Mouse (Mus musculus) forebrain, embryonic 16.5 days (tissue): ENCODE results near the gene Mcm6. TPM values are rescaled to one million over a fixed set of nuclear protein-coding genes. Genes with fewer than 3 reads are reported as not detected.
"Not testable (repeated sequence)": the region's sequence is repeated elsewhere in the genome, so short reads cannot be mapped to it uniquely, and the experiment has no call there.

Experiments
- ATAC-seq: fragments of 200-750 bp; cut with Nextera tagmentation; 2 replicates; pipeline ENCODE4 v1.8.0; 2017; ENCODE audit warnings: mild to moderate bottlenecking, moderate library complexity
- H3K27ac ChIP-seq: fragments of 300-500 bp; sonication (generic); 2 replicates; pipeline ENCODE4 v1.5.1; 2014; ENCODE audit warnings: low read length, control low read depth
- H3K27me3 ChIP-seq: fragments of 300-500 bp; sonication (generic); replicated peaks from 2 replicates; pipeline ENCODE4 v1.6.1; 2014; ENCODE audit warnings: low read length; ENCODE audit not compliant: control insufficient read depth, insufficient read depth
- H3K36me3 ChIP-seq: fragments of 300-500 bp; sonication (generic); 2 replicates; pipeline ENCODE4 v1.6.1; 2014; ENCODE audit not compliant: control insufficient read depth, insufficient read depth
- H3K4me1 ChIP-seq: fragments of 300-500 bp; sonication (generic); replicated peaks from 2 replicates; pipeline ENCODE4 v1.6.1; 2014; ENCODE audit warnings: low read length; ENCODE audit not compliant: control insufficient read depth, insufficient read depth
- H3K4me2 ChIP-seq: fragments of 300-500 bp; sonication (generic); 2 replicates; pipeline ENCODE4 v1.6.1; 2014; ENCODE audit warnings: mild to moderate bottlenecking, low read length, control low read depth
- H3K4me3 ChIP-seq: fragments of 300-500 bp; sonication (generic); replicated peaks from 2 replicates; pipeline ENCODE4 v1.5.1; 2014; ENCODE audit warnings: mild to moderate bottlenecking, low read length, control low read depth
- H3K9ac ChIP-seq: fragments of 300-500 bp; sonication (generic); replicated peaks from 2 replicates; pipeline ENCODE4 v1.6.1; 2014; ENCODE audit warnings: low read depth, low read length, control low read depth
- H3K9me3 ChIP-seq: fragments of 300-500 bp; sonication (generic); 2 replicates; pipeline ENCODE4 v1.6.1; 2016; ENCODE audit warnings: low read length; ENCODE audit not compliant: control insufficient read depth
- WGBS: fragments of 180-500 bp; shearing (Covaris S2); extraction: QIAGEN DNeasy Blood & Tissue Kit; methylation state at CpG from one replicate; pipeline ENCODE4 v1.1.7; 2014; 5-methylcytosine and 5-hydroxymethylcytosine counted together
- polyA plus RNA-seq: library from polyadenylated mRNA; unstranded; fragments of >200 nt; fragmentation: Nextera tagmentation; extraction: Ambion mirVana; gene quantifications from 2 replicates; pipeline ENCODE4 v1.2.1, GENCODE M21; 2015

The Mcm6 gene
- polyA plus RNA-seq, 1 experiment from 2014 or later, result 95.3 TPM

DNA sequence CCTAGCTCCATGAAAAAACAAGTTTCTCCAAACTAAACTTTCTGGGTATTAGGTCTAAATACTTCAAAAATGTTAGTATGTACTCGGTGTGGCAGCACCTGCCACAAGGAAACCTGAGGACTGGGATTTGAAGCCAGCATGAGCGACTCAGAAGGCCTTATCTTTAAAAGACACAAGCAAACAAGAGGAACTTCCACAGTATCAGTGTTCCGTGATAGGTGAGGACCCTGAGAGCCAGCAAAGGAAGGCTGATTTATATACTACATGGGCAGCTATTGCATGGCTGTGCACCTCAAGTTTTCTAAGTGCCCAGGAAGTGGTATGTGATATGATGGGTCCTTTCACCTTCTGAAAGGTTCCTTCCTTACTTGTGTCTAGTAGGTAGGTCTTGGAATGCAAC lies 6.4 kb downstream of the Mcm6 start:
- Histone ChIP-seq H3K36me3 (peaks cover 9% of the 10 kb centered on the region; the same call in 1 of the 2 replicates), H3K9me3 (no peaks in the 10 kb centered on the region), H3K4me1 (peaks cover 3% of the 10 kb centered on the region), H3K9ac (no peak overlapping the region), H3K27ac (no peak overlapping the region), H3K4me2 (no peak overlapping the region), H3K4me3 (no peak overlapping the region), H3K27me3 (no peaks in the 10 kb centered on the region)
- no peak for ATAC-seq
- WGBS, result 92% methylated on average over 3 of the region's 3 CpGs

DNA sequence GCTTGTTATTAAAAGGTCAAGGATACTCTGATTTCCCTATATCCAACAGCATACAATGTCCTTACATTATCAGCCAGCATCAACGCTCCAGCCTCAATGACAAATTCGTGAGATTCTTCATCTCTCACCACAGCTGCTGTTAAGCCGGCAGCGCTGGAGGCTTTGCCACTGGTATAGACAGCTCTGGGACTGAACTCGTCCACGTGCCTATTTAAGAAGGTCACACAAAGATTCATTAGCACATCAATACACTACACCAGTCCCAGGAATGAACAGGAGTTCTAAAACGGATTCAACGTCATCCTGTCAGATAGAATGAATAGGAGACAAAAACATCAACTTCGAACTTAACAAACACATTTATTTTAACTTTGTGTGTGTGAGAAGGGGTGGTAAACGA lies 15.2 kb downstream of the Mcm6 start:
- H3K36me3 ChIP-seq, result peaks cover 3% of the 10 kb centered on the region; the same call in 1 of the 2 replicates
- H3K4me3 ChIP-seq, result no peak overlapping the region
- no peaks in the 10 kb centered on the region for H3K9me3 ChIP-seq
- H3K9ac ChIP-seq, result no peak overlapping the region
- no peak for ATAC-seq
- H3K27me3 ChIP-seq, result no peaks in the 10 kb centered on the region
- no peak overlapping the region for H3K4me2 ChIP-seq
- H3K27ac ChIP-seq, result no peak overlapping the region
- 21% methylated on average over 10 of the region's 10 CpGs for WGBS
- H3K4me1 ChIP-seq, result no peaks in the 10 kb centered on the region

DNA sequence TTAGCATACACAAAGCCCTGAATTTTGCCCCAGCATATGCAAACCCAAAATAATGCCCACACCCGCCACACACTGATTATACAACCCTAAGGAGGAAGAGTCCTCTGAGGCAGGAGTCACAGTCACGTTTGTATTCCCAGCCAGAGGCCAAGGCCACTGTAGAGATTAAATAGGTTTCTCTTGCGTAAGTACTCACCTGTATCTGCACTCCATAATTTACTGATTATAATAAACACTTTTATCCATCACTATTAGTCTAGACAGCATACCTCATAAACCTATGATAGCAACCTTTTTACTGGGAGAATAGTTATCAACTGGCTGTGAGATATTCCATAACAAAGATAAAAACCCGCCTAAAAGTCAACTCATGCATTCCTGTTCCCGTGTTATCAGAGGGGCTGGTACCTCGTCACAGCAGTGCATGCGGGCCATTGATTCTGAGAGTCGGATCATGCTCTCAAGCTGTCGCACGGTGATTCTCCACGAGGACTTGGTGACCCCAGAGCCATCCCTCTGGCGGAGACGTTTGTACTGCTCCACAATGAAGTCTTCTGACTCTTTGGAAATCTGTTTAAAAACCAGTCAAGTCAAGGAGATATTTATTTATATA lies 21.6 kb downstream of the Mcm6 start:
- no peak for ATAC-seq
- Histone ChIP-seq H3K9ac (no peak overlapping the region), H3K27ac (no peak overlapping the region), H3K4me1 (no peaks in the 10 kb centered on the region), H3K9me3 (no peaks in the 10 kb centered on the region), H3K4me3 (no peak overlapping the region), H3K27me3 (no peaks in the 10 kb centered on the region), H3K4me2 (no peak overlapping the region), H3K36me3 (peaks cover 21% of the 10 kb centered on the region)
- 94% methylated on average over 13 of the region's 13 CpGs for WGBS

DNA sequence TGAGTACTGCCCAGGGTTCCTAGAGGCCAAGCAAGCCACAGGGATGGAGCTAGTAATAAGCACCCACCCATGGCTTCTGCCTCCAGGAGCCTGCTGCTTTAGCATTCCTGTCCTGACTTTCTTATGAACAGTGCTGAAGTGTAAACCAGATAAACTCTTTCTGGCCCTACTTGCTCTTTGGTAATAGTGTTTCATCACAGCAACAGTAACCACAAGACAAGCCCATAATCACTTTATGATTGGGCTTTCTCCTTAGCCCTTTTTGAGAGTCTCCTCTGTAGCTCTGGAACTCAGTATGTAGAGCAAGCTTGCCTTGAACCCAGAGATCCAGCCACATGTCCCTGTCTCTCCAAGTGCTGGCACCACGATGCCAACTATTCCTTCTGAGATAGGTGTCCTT lies 29.2 kb downstream of the Mcm6 start:
- H3K4me2 ChIP-seq, result no peak overlapping the region
- no peaks in the 10 kb centered on the region for H3K9me3 ChIP-seq
- H3K27me3 ChIP-seq, result no peaks in the 10 kb centered on the region
- ATAC-seq, result no peak
- no peaks in the 10 kb centered on the region for H3K4me1 ChIP-seq
- no peak overlapping the region for H3K9ac ChIP-seq
- 97% methylated on average over 1 of the region's 1 CpGs for WGBS
- peaks cover 9% of the 10 kb centered on the region for H3K36me3 ChIP-seq
- no peak overlapping the region for H3K4me3 ChIP-seq
- no peak overlapping the region for H3K27ac ChIP-seq

DNA sequence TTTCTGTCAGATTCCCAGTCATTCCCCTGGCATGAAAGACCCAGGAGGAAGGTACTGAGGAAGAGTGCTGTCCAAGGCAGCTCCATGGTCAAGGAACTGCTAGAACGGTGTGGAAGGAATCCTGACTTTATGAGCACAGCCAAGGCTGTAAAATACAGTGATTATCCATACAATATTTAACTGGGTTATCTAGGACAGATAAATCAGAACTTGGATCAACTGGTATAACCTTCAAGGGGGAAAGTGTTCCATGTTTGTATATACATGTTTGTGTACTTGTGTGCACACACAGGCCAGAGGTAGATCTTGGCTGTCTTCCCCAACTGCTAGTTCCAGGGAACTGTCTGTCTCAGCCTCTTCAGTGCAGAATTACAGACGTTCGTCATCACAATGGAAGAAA lies 31.2 kb downstream of the Mcm6 start, which contains the start of gene Lct:
Gene Lct, minus strand, starts transcription at position 101 of the 400 bp plus-strand sequence.
- ATAC-seq, result no peak
- no peak within 1 kb of the TSS for H3K9ac ChIP-seq
- H3K27ac ChIP-seq, result no peak within 1 kb of the TSS
- 77% methylated on average over 3 of the region's 3 CpGs for whole genome bisulfite sequencing
- H3K9me3 ChIP-seq, result no peaks in the 10 kb centered on the region
- H3K4me1 ChIP-seq, result no peaks in the 10 kb centered on the region
- no peaks in the 10 kb centered on the region for H3K27me3 ChIP-seq
- peaks cover 6% of the 10 kb centered on the region; the same call in 1 of the 2 replicates for H3K36me3 ChIP-seq
- H3K4me3 ChIP-seq, result no peak within 1 kb of the TSS
- H3K4me2 ChIP-seq, result no peak within 1 kb of the TSS

DNA sequence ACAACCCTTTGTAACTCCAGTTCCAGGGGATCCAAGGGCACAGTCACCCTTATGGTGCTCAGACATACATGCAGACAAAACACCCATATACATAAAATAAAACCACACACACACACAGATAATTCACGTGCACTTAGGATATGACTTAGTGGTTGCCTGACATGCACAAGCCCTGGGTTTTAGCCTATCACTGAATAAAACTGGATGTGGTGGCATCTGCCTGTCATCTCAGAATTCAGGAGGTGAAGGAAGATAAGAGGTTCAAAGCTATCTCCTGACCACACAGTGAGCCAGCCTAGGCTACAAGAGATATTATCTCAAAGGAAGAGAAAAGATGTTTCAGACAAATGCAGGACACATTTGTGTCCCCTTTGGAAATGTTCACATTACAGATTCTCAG lies 32.3 kb downstream of the Mcm6 start:
- Histone ChIP-seq H3K4me3 (no peak overlapping the region), H3K9ac (no peak overlapping the region), H3K27me3 (no peaks in the 10 kb centered on the region), H3K4me2 (no peak overlapping the region), H3K4me1 (no peaks in the 10 kb centered on the region), H3K36me3 (no peaks in the 10 kb centered on the region), H3K9me3 (no peaks in the 10 kb centered on the region), H3K27ac (no peak overlapping the region)
- 94% methylated on average over 1 of the region's 1 CpGs for WGBS
- no peak for ATAC-seq

DNA sequence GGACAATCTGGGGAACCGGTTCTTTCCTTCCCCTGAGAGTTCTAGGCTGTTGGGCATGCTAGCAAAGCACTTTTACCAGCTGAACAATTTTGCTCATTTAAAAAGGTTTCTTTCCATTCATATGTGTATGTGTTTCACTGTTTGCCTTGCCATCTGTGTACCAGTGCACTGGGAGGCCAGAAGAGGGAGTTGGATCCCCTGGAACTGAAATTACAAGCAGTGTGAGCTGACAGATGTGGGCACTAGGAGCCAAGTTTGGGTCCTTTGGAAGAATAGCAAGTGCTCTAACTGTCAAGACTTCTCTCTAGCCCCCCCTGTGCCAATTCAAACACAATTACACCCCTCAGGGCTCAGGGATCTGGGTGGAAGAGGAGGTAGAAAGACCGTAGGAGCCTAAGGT lies 34.7 kb downstream of the Mcm6 start:
- peak; percentile 72 for ATAC-seq
- Histone ChIP-seq H3K4me1 (no peaks in the 10 kb centered on the region), H3K4me2 (no peak overlapping the region), H3K9me3 (no peaks in the 10 kb centered on the region), H3K9ac (no peak overlapping the region), H3K4me3 (no peak overlapping the region), H3K36me3 (no peaks in the 10 kb centered on the region), H3K27ac (no peak overlapping the region), H3K27me3 (no peaks in the 10 kb centered on the region)
- WGBS, result 72% methylated on average over 2 of the region's 2 CpGs

DNA sequence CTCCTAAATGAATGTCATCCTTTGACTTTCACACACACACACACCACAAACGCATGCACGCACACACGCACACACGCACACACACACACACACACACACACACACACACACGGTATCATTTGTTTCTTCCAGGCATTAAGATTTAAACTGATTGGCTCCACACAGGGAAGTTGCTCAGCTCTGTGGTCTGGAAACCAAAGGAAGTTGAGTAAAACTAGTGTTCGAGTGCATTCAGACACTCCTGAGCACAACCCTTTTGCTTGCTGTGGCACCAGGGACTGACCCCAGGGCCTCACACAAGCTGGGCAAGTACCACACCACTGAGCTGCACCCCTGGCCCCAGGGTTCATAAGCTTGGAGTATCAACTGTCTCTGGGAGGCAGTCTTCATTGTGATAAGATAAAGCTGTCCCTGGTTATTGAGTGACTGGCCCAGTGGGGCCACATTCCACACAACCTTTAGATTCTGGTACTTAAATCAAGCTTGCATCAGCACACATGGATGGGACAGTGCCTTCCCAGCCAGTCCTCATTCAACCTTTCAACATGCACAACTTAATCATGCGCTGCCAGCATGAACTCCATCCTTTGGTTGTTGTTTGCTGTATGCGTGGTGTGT lies 36.3 kb downstream of the Mcm6 start:
- no peak for ATAC-seq
- H3K9ac ChIP-seq, result no peak overlapping the region
- 96% methylated on average over 8 of the region's 8 CpGs for WGBS
- H3K4me3 ChIP-seq, result no peak overlapping the region
- H3K27me3 ChIP-seq, result no peaks in the 10 kb centered on the region
- H3K36me3 ChIP-seq, result no peaks in the 10 kb centered on the region
- H3K4me1 ChIP-seq, result no peaks in the 10 kb centered on the region
- no peak overlapping the region for H3K4me2 ChIP-seq
- H3K9me3 ChIP-seq, result no peaks in the 10 kb centered on the region
- H3K27ac ChIP-seq, result no peak overlapping the region

DNA sequence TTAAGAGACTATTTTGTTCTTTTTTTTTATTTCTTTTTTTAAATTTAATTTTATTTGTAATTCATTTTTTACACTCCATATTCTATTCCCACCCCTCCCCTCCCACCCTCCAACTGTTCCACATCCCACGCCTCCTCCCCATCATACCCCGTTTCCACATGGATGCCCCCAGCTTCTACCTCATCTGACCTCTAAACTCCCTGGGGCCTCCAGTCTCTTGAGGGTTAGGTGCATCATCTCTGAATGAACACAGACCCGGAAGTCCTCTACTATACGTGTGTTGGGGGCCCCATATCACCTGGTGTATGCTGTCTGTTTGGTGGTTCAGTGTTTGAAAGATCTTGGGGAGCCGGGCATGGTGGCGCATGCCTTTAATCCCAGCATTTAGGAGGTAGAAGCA lies 40.2 kb downstream of the Mcm6 start:
- H3K9ac ChIP-seq, ATAC-seq, H3K9me3 ChIP-seq, H3K4me2 ChIP-seq, H3K27ac ChIP-seq, H3K4me1 ChIP-seq, H3K27me3 ChIP-seq, H3K36me3 ChIP-seq, H3K4me3 ChIP-seq: not testable (repeated sequence)
- 83% methylated on average over 6 of the region's 6 CpGs for WGBS
